Mouse (Mus musculus) bone marrow macrophage, adult 2 months (primary cell): Measurements from ENCODE around the gene Fam198b.

Experiments
- CTCF ChIP-seq: IDR thresholded peaks from 2 replicates; pipeline ENCODE4 v1.5.1; 2012; ENCODE audit warnings: low read depth, mild to moderate bottlenecking, low read length, moderate library complexity
- POLR2A ChIP-seq: IDR thresholded peaks from 2 replicates; pipeline ENCODE4 v1.6.1; 2012; ENCODE audit warnings: mild to moderate bottlenecking, low read depth, low read length, borderline replicate concordance

- no peak for TF ChIP-seq POLR2A
- no peak for TF ChIP-seq CTCF
Observed at GRCm38 (mm10) chr3:79898514-79898913, 14.2 kb downstream of the Fam198b start.
